Mouse (Mus musculus) neural tube, embryonic 11.5 days (tissue): ENCODE results near the gene Camk2g. TPM values are rescaled to one million over a fixed set of nuclear protein-coding genes. Genes with fewer than 3 reads are reported as not detected.

ENCODE experiments used
- ATAC-seq: fragments of 200-750 bp; cut with Nextera tagmentation; 2 replicates; pipeline ENCODE4 v1.8.0; 2017; ENCODE audit warnings: moderate number of reproducible peaks, mild to moderate bottlenecking, moderate TSS enrichment, moderate library complexity; ENCODE audit not compliant: insufficient read depth, low FRiP score, low TSS enrichment
- DNase-seq: peaks from one replicate; pipeline ENCODE4 v3.0.0-alpha.2; 2015; ENCODE audit warnings: low spot score
- H3K27ac ChIP-seq: fragments of 300-500 bp; sonication (generic); 2 replicates; pipeline ENCODE4 v1.5.1; 2014; ENCODE audit warnings: low read depth, mild to moderate bottlenecking, low read length
- H3K27me3 ChIP-seq: fragments of 300-500 bp; sonication (generic); 2 replicates; pipeline ENCODE4 v1.6.1; 2014; ENCODE audit warnings: mild to moderate bottlenecking, low read length, mixed read lengths; ENCODE audit not compliant: control insufficient read depth, insufficient read depth
- H3K36me3 ChIP-seq: fragments of 300-500 bp; sonication (generic); 2 replicates; pipeline ENCODE4 v1.6.1; 2014; ENCODE audit warnings: mild to moderate bottlenecking, low read length, moderate library complexity, mixed read lengths; ENCODE audit not compliant: control insufficient read depth, insufficient read depth
- H3K4me1 ChIP-seq: fragments of 300-500 bp; sonication (generic); 2 replicates; pipeline ENCODE4 v1.6.1; 2014; ENCODE audit warnings: low read length, mixed read lengths; ENCODE audit not compliant: control insufficient read depth, insufficient read depth
- H3K4me2 ChIP-seq: fragments of 300-500 bp; sonication (generic); 2 replicates; pipeline ENCODE4 v1.6.1; 2014; ENCODE audit warnings: low read depth, mild to moderate bottlenecking, moderate library complexity
- H3K4me3 ChIP-seq: fragments of 300-500 bp; sonication (generic); 2 replicates; pipeline ENCODE4 v1.5.1; 2014; ENCODE audit warnings: low read depth, low read length
- H3K9ac ChIP-seq: fragments of 300-500 bp; sonication (generic); 2 replicates; pipeline ENCODE4 v1.6.1; 2014; ENCODE audit warnings: mild to moderate bottlenecking, low read length
- H3K9me3 ChIP-seq: fragments of 300-500 bp; sonication (generic); 2 replicates; pipeline ENCODE4 v1.6.1; 2016; ENCODE audit warnings: low read length; ENCODE audit not compliant: control insufficient read depth
- WGBS: fragments of 180-500 bp; shearing (Covaris S2); extraction: QIAGEN DNeasy Blood & Tissue Kit; methylation state at CpG from one replicate; pipeline ENCODE4 v1.1.7; 2014; 5-methylcytosine and 5-hydroxymethylcytosine counted together
- microRNA-seq: library from miRNA; unstranded; fragments of <30 nt; microRNA quantifications from one replicate; pipeline ENCODE4, GENCODE M21; 2016
- polyA plus RNA-seq: library from polyadenylated mRNA; unstranded; fragments of >200 nt; fragmentation: Nextera tagmentation; extraction: Ambion mirVana; gene quantifications from 2 replicates; pipeline ENCODE4 v1.2.1, GENCODE M21; 2014

Gene Camk2g
- polyA plus RNA-seq, 1 experiment from 2014 or later: 56.5 TPM

DNA sequence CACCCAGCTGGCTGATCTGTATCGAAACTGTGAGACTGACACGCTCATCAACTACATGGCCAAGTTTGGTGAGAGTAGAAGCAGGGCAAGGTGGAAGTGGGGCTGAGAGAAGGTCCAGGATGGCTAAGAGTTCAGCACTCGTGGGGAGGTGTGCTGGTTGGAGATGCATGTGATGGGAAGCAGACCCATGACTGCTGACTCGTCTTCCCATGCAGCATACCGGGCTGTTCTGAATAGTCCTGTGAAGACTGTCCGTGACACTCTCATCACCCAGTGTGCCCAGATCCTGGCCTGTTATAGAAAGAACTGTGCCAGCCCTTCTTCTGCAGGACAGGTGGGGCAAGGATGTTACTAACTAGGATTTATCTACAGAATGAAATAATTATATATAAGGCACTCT lies 102.1 kb downstream of the Camk2g start:
- no peak for ATAC-seq
- H3K4me2 ChIP-seq: no peak overlapping the region
- H3K4me3 ChIP-seq: no peak overlapping the region
- 92% methylated on average over 6 of the region's 6 CpGs for WGBS
- peaks cover 12% of the 10 kb centered on the region for H3K4me1 ChIP-seq
- H3K27me3 ChIP-seq: no peaks in the 10 kb centered on the region
- no peak overlapping the region for H3K9ac ChIP-seq
- H3K36me3 ChIP-seq: peaks cover 32% of the 10 kb centered on the region
- DNase-seq: no peak
- H3K9me3 ChIP-seq: no peaks in the 10 kb centered on the region
- H3K27ac ChIP-seq: no peak overlapping the region

DNA sequence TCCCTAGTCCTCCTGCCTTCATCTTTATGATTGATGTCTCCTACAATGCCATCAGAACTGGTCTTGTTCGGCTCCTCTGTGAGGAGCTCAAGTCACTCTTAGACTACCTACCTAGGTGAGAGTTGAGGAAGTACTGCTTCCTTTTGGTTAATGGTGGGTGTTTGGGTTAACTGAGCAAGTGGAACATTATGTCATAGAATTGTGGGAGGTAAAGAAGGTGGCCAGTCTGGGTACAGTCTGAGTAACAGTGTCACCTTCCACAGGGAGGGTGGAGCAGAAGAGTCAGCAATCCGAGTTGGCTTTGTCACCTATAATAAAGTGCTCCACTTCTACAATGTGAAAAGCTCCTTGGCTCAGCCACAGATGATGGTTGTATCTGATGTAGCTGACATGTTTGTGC lies 104.9 kb downstream of the Camk2g start:
- Histone ChIP-seq H3K27me3 (no peaks in the 10 kb centered on the region), H3K4me1 (no peaks in the 10 kb centered on the region), H3K9me3 (no peaks in the 10 kb centered on the region), H3K4me3 (no peak overlapping the region), H3K4me2 (no peak overlapping the region), H3K9ac (no peak overlapping the region), H3K27ac (no peak overlapping the region), H3K36me3 (peaks cover 41% of the 10 kb centered on the region)
- DNase-seq (no peak), ATAC-seq (no peak)
- WGBS: 91% methylated on average over 2 of the region's 2 CpGs

DNA sequence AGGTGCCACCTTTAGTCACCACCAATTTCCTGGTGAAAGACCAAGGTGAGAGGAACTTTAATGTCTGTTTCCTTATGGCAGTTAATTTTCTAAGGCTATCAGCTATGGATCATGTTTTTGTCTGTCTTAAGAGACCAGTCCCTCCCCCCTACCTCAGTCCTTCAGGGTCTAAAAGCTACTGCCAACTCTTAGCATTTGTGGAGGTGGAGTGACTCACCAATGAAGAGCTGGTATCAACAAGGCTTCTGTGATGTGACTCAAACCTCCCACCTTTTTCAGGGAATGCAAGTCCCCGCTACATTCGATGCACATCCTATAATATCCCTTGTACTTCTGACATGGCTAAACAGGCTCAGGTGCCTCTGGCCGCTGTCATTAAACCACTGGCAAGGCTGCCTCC lies 107.3 kb downstream of the Camk2g start:
- H3K27me3 ChIP-seq: no peaks in the 10 kb centered on the region
- no peak overlapping the region for H3K4me3 ChIP-seq
- no peak for DNase-seq
- no peak for ATAC-seq
- H3K9me3 ChIP-seq: no peaks in the 10 kb centered on the region
- 92% methylated on average over 3 of the region's 3 CpGs for WGBS
- H3K9ac ChIP-seq: no peak overlapping the region
- H3K27ac ChIP-seq: no peak overlapping the region
- peaks cover 48% of the 10 kb centered on the region for H3K36me3 ChIP-seq
- no peak overlapping the region for H3K4me2 ChIP-seq
- H3K4me1 ChIP-seq: no peaks in the 10 kb centered on the region

Small RNAs within 50 kb of the gene (microRNA-seq; reads per million reads assigned to microRNA genes)
- not detected for gene Mir6946

Other genes starting within 250 kb of the Camk2g start
- 61.1 and 62.4 TPM in 2 replicates for gene Ppp3cb, start 247.5 kb downstream of the Camk2g start, polyA plus RNA-seq
- gene Usp54, start 153.0 kb downstream of the Camk2g start, polyA plus RNA-seq: 14.0 and 15.7 TPM in 2 replicates
- gene Myoz1, start 137.5 kb downstream of the Camk2g start, polyA plus RNA-seq: 0.45 and 0.55 TPM in 2 replicates
- gene Synpo2l, start 125.7 kb downstream of the Camk2g start, polyA plus RNA-seq: 6.2 and 7.5 TPM in 2 replicates
- gene Sec24c, start 119.8 kb downstream of the Camk2g start, polyA plus RNA-seq: 90.6 and 95.8 TPM in 2 replicates
- 22.6 and 23.1 TPM in 2 replicates for gene Fut11, start 99.1 kb downstream of the Camk2g start, polyA plus RNA-seq
- 212 and 214 TPM in 2 replicates for gene Chchd1, start 91.1 kb downstream of the Camk2g start, polyA plus RNA-seq
- 30.2 and 36.0 TPM in 2 replicates for gene Zswim8, start 86.5 kb downstream of the Camk2g start, polyA plus RNA-seq
- gene Ndst2, start 59.5 kb downstream of the Camk2g start, polyA plus RNA-seq: 23.0 and 24.4 TPM in 2 replicates
- gene Plau, start 42.6 kb upstream of the Camk2g start, polyA plus RNA-seq: 0.30 and 0.62 TPM in 2 replicates
- gene Vcl, start 135.3 kb upstream of the Camk2g start, polyA plus RNA-seq: 51.2 and 55.5 TPM in 2 replicates